Mouse (Mus musculus): Measurements from ENCODE around the gene Pdlim4. TPM values are rescaled to one million over a fixed set of nuclear protein-coding genes. Genes with fewer than 3 reads are reported as not detected.

Pdlim4 gene
- 2.1 and 2.3 TPM in 2 replicates for total RNA-seq (2017)

GRCm38 (mm10) chr11:54068520-54069371, at the start of gene Pdlim4:
Gene Pdlim4, minus strand, starts transcription at chr11:54069014.
- ATAC-seq (ENCODE audit: extremely low read depth, insufficient number of reproducible peaks, low FRiP score, poor library complexity, severe bottlenecking), result no peak

- no peak for ATAC-seq (ENCODE audit: extremely low read depth, insufficient number of reproducible peaks, low FRiP score, poor library complexity, severe bottlenecking)
Observed at GRCm38 (mm10) chr11:54117096-54117495, 48.3 kb upstream of the Pdlim4 start.

- no peak for ATAC-seq (ENCODE audit: extremely low read depth, insufficient number of reproducible peaks, low FRiP score, poor library complexity, severe bottlenecking)
Observed at GRCm38 (mm10) chr11:54116406-54116805, 47.6 kb upstream of the Pdlim4 start.

GRCm38 (mm10) chr11:54115911-54116310, 47.1 kb upstream of the Pdlim4 start:
- ATAC-seq (ENCODE audit: extremely low read depth, insufficient number of reproducible peaks, low FRiP score, poor library complexity, severe bottlenecking), result no peak

- no peak for ATAC-seq (ENCODE audit: extremely low read depth, insufficient number of reproducible peaks, low FRiP score, poor library complexity, severe bottlenecking)
Observed at GRCm38 (mm10) chr11:54115301-54115700, 46.5 kb upstream of the Pdlim4 start.

- no peak for ATAC-seq (ENCODE audit: extremely low read depth, insufficient number of reproducible peaks, low FRiP score, poor library complexity, severe bottlenecking)
Observed at GRCm38 (mm10) chr11:54114746-54115145, 45.9 kb upstream of the Pdlim4 start.

GRCm38 (mm10) chr11:54113352-54113751, 44.5 kb upstream of the Pdlim4 start:
- ATAC-seq (ENCODE audit: extremely low read depth, insufficient number of reproducible peaks, low FRiP score, poor library complexity, severe bottlenecking), result no peak

- no peak for ATAC-seq (ENCODE audit: extremely low read depth, insufficient number of reproducible peaks, low FRiP score, poor library complexity, severe bottlenecking)
Observed at GRCm38 (mm10) chr11:54112920-54113319, 44.1 kb upstream of the Pdlim4 start.

- no peak for ATAC-seq (ENCODE audit: extremely low read depth, insufficient number of reproducible peaks, low FRiP score, poor library complexity, severe bottlenecking)
Observed at GRCm38 (mm10) chr11:54111976-54112741, 43.3 kb upstream of the Pdlim4 start.

- ATAC-seq (ENCODE audit: extremely low read depth, insufficient number of reproducible peaks, low FRiP score, poor library complexity, severe bottlenecking), result no peak
Observed at GRCm38 (mm10) chr11:54111291-54111690, 42.5 kb upstream of the Pdlim4 start.

GRCm38 (mm10) chr11:54108894-54109293, 40.1 kb upstream of the Pdlim4 start:
- ATAC-seq (ENCODE audit: extremely low read depth, insufficient number of reproducible peaks, low FRiP score, poor library complexity, severe bottlenecking), result no peak

GRCm38 (mm10) chr11:54108131-54108530, 39.3 kb upstream of the Pdlim4 start:
- ATAC-seq (ENCODE audit: extremely low read depth, insufficient number of reproducible peaks, low FRiP score, poor library complexity, severe bottlenecking), result no peak

GRCm38 (mm10) chr11:54107239-54107638, 38.4 kb upstream of the Pdlim4 start:
- ATAC-seq (ENCODE audit: extremely low read depth, insufficient number of reproducible peaks, low FRiP score, poor library complexity, severe bottlenecking), result no peak

- no peak for ATAC-seq (ENCODE audit: extremely low read depth, insufficient number of reproducible peaks, low FRiP score, poor library complexity, severe bottlenecking)
Observed at GRCm38 (mm10) chr11:54106676-54107075, 37.9 kb upstream of the Pdlim4 start.

- ATAC-seq (ENCODE audit: extremely low read depth, insufficient number of reproducible peaks, low FRiP score, poor library complexity, severe bottlenecking), result no peak
Observed at GRCm38 (mm10) chr11:54105011-54105410, 36.2 kb upstream of the Pdlim4 start.

- ATAC-seq (ENCODE audit: extremely low read depth, insufficient number of reproducible peaks, low FRiP score, poor library complexity, severe bottlenecking), result no peak
Observed at GRCm38 (mm10) chr11:54102706-54103449, 34.1 kb upstream of the Pdlim4 start.

- ATAC-seq (ENCODE audit: extremely low read depth, insufficient number of reproducible peaks, low FRiP score, poor library complexity, severe bottlenecking), result no peak
Observed at GRCm38 (mm10) chr11:54101701-54102100, 32.9 kb upstream of the Pdlim4 start.

- ATAC-seq (ENCODE audit: extremely low read depth, insufficient number of reproducible peaks, low FRiP score, poor library complexity, severe bottlenecking), result no peak; the same call in 1 of the 2 replicates
Observed at GRCm38 (mm10) chr11:54100692-54101591, 32.1 kb upstream of the Pdlim4 start.
